Mouse (Mus musculus) forebrain, embryonic 16.5 days (tissue): Measurements from ENCODE around the gene Ergic2. TPM values are rescaled to one million over a fixed set of nuclear protein-coding genes. Genes with fewer than 3 reads are reported as not detected.
A peak's percentile ranks its signal among the peaks of the same experiment; 100 is the strongest.
"Not testable (repeated sequence)": the region's sequence is repeated elsewhere in the genome, so short reads cannot be mapped to it uniquely, and the experiment has no call there.

Experiments used
- ATAC-seq: fragments of 200-750 bp; cut with Nextera tagmentation; 2 replicates; pipeline ENCODE4 v1.8.0; 2017; ENCODE audit warnings: mild to moderate bottlenecking, moderate library complexity
- H3K27ac ChIP-seq: fragments of 300-500 bp; sonication (generic); 2 replicates; pipeline ENCODE4 v1.5.1; 2014; ENCODE audit warnings: low read length, control low read depth
- H3K27me3 ChIP-seq: fragments of 300-500 bp; sonication (generic); replicated peaks from 2 replicates; pipeline ENCODE4 v1.6.1; 2014; ENCODE audit warnings: low read length; ENCODE audit not compliant: control insufficient read depth, insufficient read depth
- H3K36me3 ChIP-seq: fragments of 300-500 bp; sonication (generic); 2 replicates; pipeline ENCODE4 v1.6.1; 2014; ENCODE audit not compliant: control insufficient read depth, insufficient read depth
- H3K4me1 ChIP-seq: fragments of 300-500 bp; sonication (generic); replicated peaks from 2 replicates; pipeline ENCODE4 v1.6.1; 2014; ENCODE audit warnings: low read length; ENCODE audit not compliant: control insufficient read depth, insufficient read depth
- H3K4me2 ChIP-seq: fragments of 300-500 bp; sonication (generic); 2 replicates; pipeline ENCODE4 v1.6.1; 2014; ENCODE audit warnings: mild to moderate bottlenecking, low read length, control low read depth
- H3K4me3 ChIP-seq: fragments of 300-500 bp; sonication (generic); replicated peaks from 2 replicates; pipeline ENCODE4 v1.5.1; 2014; ENCODE audit warnings: mild to moderate bottlenecking, low read length, control low read depth
- H3K9ac ChIP-seq: fragments of 300-500 bp; sonication (generic); replicated peaks from 2 replicates; pipeline ENCODE4 v1.6.1; 2014; ENCODE audit warnings: low read depth, low read length, control low read depth
- H3K9me3 ChIP-seq: fragments of 300-500 bp; sonication (generic); 2 replicates; pipeline ENCODE4 v1.6.1; 2016; ENCODE audit warnings: low read length; ENCODE audit not compliant: control insufficient read depth
- WGBS: fragments of 180-500 bp; shearing (Covaris S2); extraction: QIAGEN DNeasy Blood & Tissue Kit; methylation state at CpG from one replicate; pipeline ENCODE4 v1.1.7; 2014; 5-methylcytosine and 5-hydroxymethylcytosine counted together
- polyA plus RNA-seq: library from polyadenylated mRNA; unstranded; fragments of >200 nt; fragmentation: Nextera tagmentation; extraction: Ambion mirVana; gene quantifications from 2 replicates; pipeline ENCODE4 v1.2.1, GENCODE M21; 2015

Gene Ergic2
- polyA plus RNA-seq, 1 experiment from 2014 or later, result 195 TPM

GRCm38 (mm10) chr6:148185694-148186093 is 26.5 kb downstream of the Ergic2 start:
- no peaks in the 10 kb centered on the region for H3K27me3 ChIP-seq
- H3K4me2 ChIP-seq, result no peak overlapping the region
- no peak overlapping the region for H3K9ac ChIP-seq
- H3K36me3 ChIP-seq, result peaks cover 30% of the 10 kb centered on the region
- H3K27ac ChIP-seq, result no peak overlapping the region
- no peaks in the 10 kb centered on the region for H3K9me3 ChIP-seq
- H3K4me1 ChIP-seq, result no peaks in the 10 kb centered on the region
- no peak overlapping the region for H3K4me3 ChIP-seq
- no peak for ATAC-seq
- 98% methylated on average over 1 of the region's 1 CpGs for WGBS

DNA sequence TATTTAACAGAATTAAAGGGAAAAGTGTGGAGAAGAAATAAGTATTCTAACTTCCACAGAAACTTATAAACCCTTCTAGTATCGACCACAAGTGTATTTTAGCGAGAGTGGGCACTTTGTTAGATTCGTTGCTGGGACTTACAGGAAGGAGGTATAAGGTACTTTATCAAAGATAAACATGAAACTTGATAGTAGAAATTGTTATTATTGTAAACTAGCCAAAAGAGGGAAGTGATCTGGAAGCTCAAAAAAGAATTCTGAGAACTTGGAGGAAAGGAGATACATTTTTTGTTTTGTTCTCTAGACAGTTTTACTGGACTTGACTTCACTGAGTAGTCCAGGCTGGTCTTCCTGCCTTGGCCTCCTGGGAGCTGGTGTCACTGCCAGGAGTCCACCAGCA is 39.3 kb downstream of the Ergic2 start:
- Histone ChIP-seq H3K27me3 (no peaks in the 10 kb centered on the region), H3K4me1 (no peaks in the 10 kb centered on the region)
- 92% methylated on average over 3 of the region's 3 CpGs for WGBS

GRCm38 (mm10) chr6:148152305-148152704 is 59.9 kb downstream of the Ergic2 start:
- not testable (repeated sequence) for H3K9me3 ChIP-seq, H3K27ac ChIP-seq, H3K36me3 ChIP-seq, H3K27me3 ChIP-seq, H3K4me2 ChIP-seq, ATAC-seq, H3K9ac ChIP-seq, H3K4me1 ChIP-seq, H3K4me3 ChIP-seq
- WGBS, result 65% methylated on average over 4 of the region's 4 CpGs

More for the DNA sequence above, 39.3 kb downstream of the Ergic2 start:
- Histone ChIP-seq H3K36me3 (no peaks in the 10 kb centered on the region), H3K27ac (no peak overlapping the region), H3K9ac (no peak overlapping the region), H3K4me3 (no peak overlapping the region), H3K4me2 (no peak overlapping the region), H3K9me3 (no peaks in the 10 kb centered on the region)
- ATAC-seq, result no peak

GRCm38 (mm10) chr6:148142421-148142820 is 69.8 kb downstream of the Ergic2 start:
- Histone ChIP-seq H3K4me3 (no peak overlapping the region), H3K4me2 (no peak overlapping the region), H3K9me3 (0 out of 2 replicates have a peak, but pooled peaks cover 4% of the 10 kb centered on the region), H3K36me3 (no peaks in the 10 kb centered on the region), H3K27ac (no peak overlapping the region), H3K9ac (no peak overlapping the region), H3K4me1 (no peaks in the 10 kb centered on the region), H3K27me3 (no peaks in the 10 kb centered on the region)
- ATAC-seq, result no peak
- 95% methylated on average over 1 of the region's 1 CpGs for WGBS

GRCm38 (mm10) chr6:148141874-148142273 is 70.3 kb downstream of the Ergic2 start:
- no peaks in the 10 kb centered on the region for H3K4me1 ChIP-seq
- no peak for ATAC-seq
- no peaks in the 10 kb centered on the region for H3K36me3 ChIP-seq
- 88% methylated on average over 5 of the region's 5 CpGs for WGBS
- no peak overlapping the region for H3K4me2 ChIP-seq
- H3K9me3 ChIP-seq, result 0 out of 2 replicates have a peak, but pooled peaks cover 4% of the 10 kb centered on the region
- no peak overlapping the region for H3K9ac ChIP-seq
- no peak overlapping the region for H3K27ac ChIP-seq
- H3K4me3 ChIP-seq, result no peak overlapping the region
- H3K27me3 ChIP-seq, result no peaks in the 10 kb centered on the region

DNA sequence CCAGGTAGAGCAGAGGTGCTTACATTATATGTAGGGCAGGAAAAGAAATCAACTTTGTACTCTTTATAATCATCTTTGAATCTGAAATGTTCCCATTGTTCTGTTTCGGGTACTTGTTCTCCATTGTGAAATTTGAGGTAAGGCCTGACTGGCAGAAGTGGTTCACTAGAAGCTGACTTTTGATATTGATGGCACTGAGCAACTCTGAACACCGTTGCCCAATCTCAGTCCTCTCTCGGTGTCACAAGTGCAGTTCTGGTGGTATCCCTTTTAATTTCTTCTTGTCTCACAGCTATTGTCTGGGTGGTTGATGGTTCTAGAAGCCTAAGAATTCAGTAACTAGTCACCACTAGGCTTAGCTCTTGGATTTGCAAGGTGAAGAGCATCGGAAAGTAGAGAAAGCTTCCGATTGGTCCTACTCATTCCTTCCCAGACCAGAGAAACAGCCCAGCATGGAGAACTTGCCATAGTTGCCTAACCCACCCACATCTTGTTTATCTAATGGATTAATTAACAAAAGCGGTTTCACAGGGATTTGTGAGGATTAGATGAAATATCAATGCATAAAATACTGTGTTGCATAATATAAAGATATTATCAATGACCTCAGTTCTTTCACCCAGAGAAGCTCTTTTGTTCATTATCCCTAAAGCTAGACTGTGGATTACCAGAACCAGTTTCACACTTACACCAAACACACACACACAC is 72.7 kb downstream of the Ergic2 start:
- no peak overlapping the region for H3K27ac ChIP-seq
- H3K36me3 ChIP-seq, result no peaks in the 10 kb centered on the region
- H3K9me3 ChIP-seq, result 0 out of 2 replicates have a peak, but pooled peaks cover 4% of the 10 kb centered on the region
- H3K27me3 ChIP-seq, result no peaks in the 10 kb centered on the region
- 86% methylated on average over 6 of the region's 6 CpGs for WGBS
- no peak overlapping the region for H3K4me2 ChIP-seq
- no peaks in the 10 kb centered on the region for H3K4me1 ChIP-seq
- ATAC-seq, result no peak
- no peak overlapping the region for H3K9ac ChIP-seq
- no peak overlapping the region for H3K4me3 ChIP-seq

DNA sequence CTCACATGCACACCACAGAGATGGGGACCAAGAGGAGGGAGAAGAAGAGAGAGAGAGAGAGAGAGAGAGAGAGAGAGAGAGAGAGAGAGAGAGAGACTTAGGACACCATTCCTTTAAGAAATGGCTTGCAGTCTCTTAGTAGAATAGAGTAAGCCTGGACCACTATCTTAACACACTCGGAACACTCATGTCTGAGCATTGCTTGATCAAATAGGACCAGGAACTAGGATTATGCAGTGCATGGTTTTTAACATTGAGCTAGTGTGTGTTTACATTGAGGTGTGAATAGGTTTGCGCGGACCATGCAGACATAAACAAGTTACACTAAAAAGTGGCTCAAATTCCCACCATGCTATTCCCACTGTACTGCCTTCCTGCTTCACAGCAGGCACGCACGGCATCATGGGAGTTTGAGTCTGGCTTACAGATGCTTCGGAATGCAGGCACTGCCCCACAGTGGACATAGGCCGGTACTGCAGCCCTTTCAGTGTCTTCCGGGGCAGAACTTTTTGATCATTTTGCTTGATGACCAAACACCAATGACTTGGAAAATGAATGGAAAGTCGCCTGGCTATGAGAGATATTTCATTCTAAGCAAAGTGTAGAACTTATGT is 76.3 kb downstream of the Ergic2 start:
- H3K27me3 ChIP-seq, result no peaks in the 10 kb centered on the region
- ATAC-seq, result peak; percentile 89
- 24% methylated on average over 9 of the region's 9 CpGs for WGBS
- H3K9me3 ChIP-seq, result no peaks in the 10 kb centered on the region
- no peak overlapping the region for H3K27ac ChIP-seq
- no peaks in the 10 kb centered on the region for H3K4me1 ChIP-seq
- H3K36me3 ChIP-seq, result no peaks in the 10 kb centered on the region
- H3K4me2 ChIP-seq, result no peak overlapping the region
- no peak overlapping the region for H3K4me3 ChIP-seq
- H3K9ac ChIP-seq, result no peak overlapping the region

- peak; percentile 60 for ATAC-seq
These were observed 78.6 kb downstream of the Ergic2 start for GRCm38 (mm10) chr6:148133536-148133935.

DNA sequence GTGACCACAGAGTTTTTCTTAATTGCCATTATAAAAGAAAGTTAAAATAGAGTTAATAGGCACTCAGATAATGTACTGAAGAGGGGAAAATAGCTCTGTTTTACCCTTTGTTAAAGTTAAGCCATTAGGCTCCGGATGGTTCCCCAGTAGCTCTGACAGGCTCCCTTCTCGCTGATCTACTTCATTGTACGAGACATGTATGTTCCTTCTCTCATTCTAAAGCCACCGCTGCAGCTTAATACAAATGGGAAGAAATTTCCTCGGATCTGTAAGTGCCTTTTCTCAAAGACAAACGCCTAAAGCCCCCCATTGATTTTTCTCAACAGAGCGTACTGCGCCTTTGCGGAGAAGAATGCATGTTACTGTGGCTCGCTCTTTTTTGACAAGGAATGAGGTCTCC is 79.9 kb downstream of the Ergic2 start:
- no peaks in the 10 kb centered on the region for H3K36me3 ChIP-seq
- peak overlapping the region; percentile 25; the same call in 1 of the 2 replicates for H3K4me2 ChIP-seq
- ATAC-seq, result peak; percentile 51; the same call in 1 of the 2 replicates
- no peaks in the 10 kb centered on the region for H3K9me3 ChIP-seq
- 5% methylated on average over 10 of the region's 10 CpGs for WGBS
- H3K9ac ChIP-seq, result 0 out of 2 replicates have a peak overlapping the region, but pooled peaks have one; percentile 32
- H3K27me3 ChIP-seq, result no peaks in the 10 kb centered on the region
- no peak overlapping the region for H3K27ac ChIP-seq
- no peaks in the 10 kb centered on the region for H3K4me1 ChIP-seq
- H3K4me3 ChIP-seq, result no peak overlapping the region

More at GRCm38 (mm10) chr6:148133536-148133935, 78.6 kb downstream of the Ergic2 start:
- Histone ChIP-seq H3K9me3 (no peaks in the 10 kb centered on the region), H3K4me3 (no peak overlapping the region), H3K4me1 (no peaks in the 10 kb centered on the region), H3K4me2 (no peak overlapping the region), H3K27me3 (no peaks in the 10 kb centered on the region), H3K27ac (no peak overlapping the region), H3K9ac (no peak overlapping the region), H3K36me3 (no peaks in the 10 kb centered on the region)
